Mouse (Mus musculus): ENCODE measurements around the gene Ankrd66.
"Not testable (repeated sequence)": the region's sequence is repeated elsewhere in the genome, so short reads cannot be mapped to it uniquely, and the experiment has no call there.

Ankrd66 gene

GRCm38 (mm10) chr17:43543539-43543938, at the start of gene Ankrd66:
Gene Ankrd66 (minus strand): TSS chr17:43543639.
- no peak for DNase-seq

DNA sequence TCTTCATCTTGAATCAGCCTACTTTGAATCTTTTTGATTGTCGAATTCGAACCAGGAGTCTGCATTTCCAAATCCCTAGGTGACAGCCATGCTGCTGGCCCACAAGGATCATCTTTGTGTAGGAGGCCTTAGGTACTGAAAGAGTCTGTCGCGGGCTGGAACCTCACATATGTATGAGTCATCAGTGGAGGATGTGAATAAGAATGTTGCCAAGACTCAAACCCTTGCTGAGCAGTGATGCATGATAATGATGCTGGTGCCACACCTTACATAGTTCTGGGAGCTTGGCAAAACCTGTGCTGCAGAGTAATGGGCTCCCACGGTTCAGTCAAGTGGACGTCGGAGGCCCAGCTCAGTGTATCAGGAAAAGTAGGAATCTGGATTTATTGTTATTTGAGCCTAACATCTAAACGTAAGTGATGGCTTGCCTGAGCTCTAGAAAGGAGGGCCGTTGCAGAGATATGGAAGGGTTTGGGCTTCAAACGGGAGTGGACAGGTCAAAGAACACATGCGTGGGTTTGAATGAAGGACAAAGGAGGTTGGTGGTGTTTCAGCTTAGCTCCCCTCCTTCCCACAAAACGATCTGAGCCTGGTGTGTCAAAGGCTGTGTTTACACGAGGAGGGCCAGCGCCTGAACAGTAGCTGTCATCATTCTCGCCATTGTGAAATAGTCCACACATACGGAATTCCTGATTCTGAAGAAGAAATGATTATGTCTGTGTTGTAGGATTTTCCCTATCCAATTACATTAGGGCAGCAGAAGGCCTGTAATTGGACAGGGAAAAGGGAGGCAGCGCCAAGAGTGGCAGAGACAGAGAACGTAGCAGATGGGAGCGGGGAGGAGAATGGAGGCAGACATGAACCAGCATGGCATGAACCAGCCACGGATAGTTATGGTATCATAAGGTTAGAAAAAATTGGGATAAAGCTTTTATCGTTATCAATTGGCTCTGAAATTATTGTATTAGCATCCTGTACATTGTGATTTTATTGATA, 49.2 kb upstream of the Ankrd66 start:
- no peak for DNase-seq

- DNase-seq, result no peak
Measured at GRCm38 (mm10) chr17:43590531-43590930, 47.1 kb upstream of the Ankrd66 start.

GRCm38 (mm10) chr17:43589750-43590149, 46.3 kb upstream of the Ankrd66 start:
- DNase-seq, result no peak

DNA sequence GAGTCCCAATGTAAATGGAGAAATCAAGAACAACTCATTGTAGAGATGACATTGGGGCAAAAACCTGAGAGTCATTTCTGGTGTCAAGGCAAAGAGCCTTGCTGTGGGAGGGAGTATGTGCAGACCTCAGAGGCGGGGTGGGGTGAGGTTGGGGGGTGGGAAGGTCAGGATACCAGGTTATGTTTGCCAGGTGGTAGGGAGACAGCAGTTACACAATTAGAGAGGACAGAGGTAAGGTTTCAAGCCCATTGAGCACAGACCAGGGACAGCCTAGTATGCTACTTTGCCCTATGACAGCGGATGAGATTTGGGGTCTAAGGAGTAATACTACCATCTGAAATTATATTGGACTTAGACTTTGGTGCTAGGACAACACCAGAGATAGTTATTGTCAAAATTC, 43.8 kb upstream of the Ankrd66 start:
- no peak for DNase-seq

GRCm38 (mm10) chr17:43584771-43585170, 41.3 kb upstream of the Ankrd66 start:
- no peak for DNase-seq

- no peak for DNase-seq
Measured at GRCm38 (mm10) chr17:43581012-43581467, 37.6 kb upstream of the Ankrd66 start.

- DNase-seq, result no peak
Measured at GRCm38 (mm10) chr17:43580456-43580855, 37.0 kb upstream of the Ankrd66 start.

DNA sequence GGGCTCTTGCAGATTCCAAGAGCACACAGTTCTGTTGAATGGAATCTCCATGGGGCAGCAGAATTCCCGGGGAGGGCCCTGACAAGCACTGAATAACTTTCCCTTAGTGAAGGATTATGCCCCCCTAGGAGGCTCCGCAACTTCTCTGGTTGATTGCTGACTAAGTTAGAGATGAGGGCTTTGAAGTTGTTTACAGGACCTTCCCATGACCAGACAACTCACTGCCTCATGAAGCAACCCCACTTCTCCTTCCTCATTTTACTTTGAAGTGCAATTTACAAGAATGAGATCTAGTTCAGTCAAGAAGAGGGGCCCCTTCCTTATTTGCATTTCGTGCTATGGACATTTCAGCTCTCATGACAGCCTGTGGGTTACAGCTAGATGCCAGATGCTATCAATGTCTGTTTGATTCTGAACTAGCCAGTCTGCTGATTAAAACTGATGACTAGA, 30.2 kb upstream of the Ankrd66 start:
- no peak for DNase-seq

DNA sequence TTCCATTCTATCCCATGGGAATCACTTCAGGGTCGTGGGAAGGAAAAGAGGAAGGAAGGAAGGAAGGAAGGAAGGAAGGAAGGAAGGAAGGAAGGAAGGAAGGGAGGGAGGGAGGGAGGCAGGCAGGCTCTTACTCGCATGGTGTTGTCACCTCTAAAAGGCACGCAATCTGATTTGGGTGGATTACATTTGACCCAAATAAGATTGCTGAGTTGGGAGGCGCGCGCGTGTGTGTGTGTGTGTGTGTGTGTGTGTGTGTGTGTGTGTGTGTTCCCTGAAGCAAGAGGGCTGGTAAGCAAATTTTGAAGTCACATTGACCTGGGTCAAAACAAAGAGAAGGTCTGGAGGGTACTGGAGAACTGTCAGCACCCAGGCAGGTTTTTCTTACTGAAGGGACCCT, 25.8 kb upstream of the Ankrd66 start:
- no peak for DNase-seq

- DNase-seq, result peak; percentile 11
Measured at GRCm38 (mm10) chr17:43567992-43568888, 24.8 kb upstream of the Ankrd66 start, which contains the start of gene Pla2g7. Gene Pla2g7 (plus strand): TSS chr17:43568098.

- DNase-seq, result no peak
Measured at GRCm38 (mm10) chr17:43567593-43567991, 24.2 kb upstream of the Ankrd66 start.

GRCm38 (mm10) chr17:43563192-43563987, 20.0 kb upstream of the Ankrd66 start:
- DNase-seq, result no peak

- no peak for DNase-seq
Measured at GRCm38 (mm10) chr17:43558678-43559077, 15.2 kb upstream of the Ankrd66 start.

DNA sequence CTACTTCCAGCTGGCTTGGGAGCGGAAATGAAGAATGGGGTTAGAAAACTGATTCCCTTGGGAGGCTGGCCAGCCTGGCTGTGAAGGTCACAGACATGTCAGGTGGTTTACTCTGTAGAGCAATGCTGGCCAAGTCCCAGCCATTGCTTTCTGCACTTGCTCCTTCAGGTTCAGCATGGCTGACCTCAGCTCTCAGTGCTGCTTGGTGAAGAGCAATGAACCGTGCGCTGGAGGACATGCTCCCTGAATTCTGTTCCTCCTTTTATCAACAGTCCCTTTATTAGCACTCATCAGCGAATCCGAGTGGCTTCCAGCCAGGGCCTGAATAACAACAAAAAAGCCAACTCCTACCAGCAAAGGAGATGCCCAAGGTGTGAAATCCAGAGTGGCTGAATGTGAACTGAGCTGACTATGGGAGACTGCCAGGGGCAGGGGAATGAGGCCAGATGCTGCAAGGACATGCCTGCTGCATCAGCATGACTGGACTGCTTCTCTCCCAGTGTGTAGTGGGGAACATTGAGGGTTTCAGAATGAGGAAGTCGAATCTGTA, 14.2 kb upstream of the Ankrd66 start:
- DNase-seq, result peak; percentile 11

DNA sequence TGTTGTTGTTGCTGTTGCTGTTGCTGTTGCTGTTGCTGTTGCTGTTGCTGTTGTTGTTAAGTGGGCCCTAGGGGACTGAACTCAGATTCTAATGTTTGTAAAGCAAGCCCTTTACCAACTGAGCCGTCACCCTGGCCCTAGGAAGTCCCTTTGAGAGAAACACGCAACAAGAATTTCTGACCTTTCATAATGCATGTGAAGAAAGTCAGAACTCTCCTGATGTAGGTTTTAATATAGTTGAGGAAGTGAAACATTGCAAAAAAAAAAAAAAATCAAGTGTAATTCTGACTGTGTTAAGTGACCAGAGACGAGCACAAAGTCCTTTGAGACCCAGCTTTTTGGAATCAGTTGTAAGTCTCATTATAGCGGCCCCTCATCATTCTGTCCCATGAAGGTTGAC, 13.7 kb upstream of the Ankrd66 start:
- DNase-seq, result no peak

- DNase-seq, result no peak
Measured at GRCm38 (mm10) chr17:43554516-43555403, 11.3 kb upstream of the Ankrd66 start.

- DNase-seq, result no peak
Measured at GRCm38 (mm10) chr17:43551122-43551630, 7.7 kb upstream of the Ankrd66 start.

DNA sequence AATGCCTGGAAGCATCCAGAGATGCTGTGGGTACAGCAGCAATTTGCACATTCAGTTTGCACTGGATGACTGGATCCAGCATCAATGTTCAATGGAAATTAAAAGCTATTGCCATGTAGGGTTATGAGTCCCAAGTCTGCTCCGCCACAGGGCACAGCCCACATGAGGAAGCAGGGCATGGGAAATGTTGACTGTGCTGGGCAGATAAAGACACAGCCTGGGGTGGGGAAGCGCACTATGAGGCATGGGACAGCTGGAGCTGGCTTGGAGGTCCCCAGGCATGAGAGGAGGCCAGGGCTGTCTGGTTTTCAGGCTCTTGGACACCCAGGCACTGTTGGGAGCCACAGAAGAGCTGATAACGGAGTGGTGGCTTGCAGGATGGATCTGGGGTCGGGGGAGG, 601 bp upstream of the Ankrd66 start:
- DNase-seq, result no peak

- DNase-seq, result no peak
Measured at GRCm38 (mm10) chr17:43538767-43539166, 4.7 kb downstream of the Ankrd66 start.

GRCm38 (mm10) chr17:43536841-43537240, 6.6 kb downstream of the Ankrd66 start:
- not testable (repeated sequence) for DNase-seq
